Mouse (Mus musculus) heart, embryonic 10.5 days (tissue): ENCODE measurements around the gene Eaf1. TPM values are rescaled to one million over a fixed set of nuclear protein-coding genes. Genes with fewer than 3 reads are reported as not detected.
A peak's percentile ranks its signal among the peaks of the same experiment; 100 is the strongest.

ENCODE experiments used
- DNase-seq: peaks from one replicate; pipeline ENCODE4 v3.0.0-alpha.2; 2017; ENCODE audit warnings: low spot score
- H3K27ac ChIP-seq: fragments of 300-500 bp; sonication (generic); 2 replicates; pipeline ENCODE4 v1.5.1; 2016; ENCODE audit warnings: mild to moderate bottlenecking
- H3K27me3 ChIP-seq: fragments of 300-500 bp; sonication (generic); 2 replicates; pipeline ENCODE4 v1.6.1; 2016; ENCODE audit warnings: mild to moderate bottlenecking; ENCODE audit not compliant: poor library complexity, insufficient read depth, severe bottlenecking
- H3K36me3 ChIP-seq: fragments of 300-500 bp; sonication (generic); 2 replicates; pipeline ENCODE4 v1.6.1; 2016; ENCODE audit warnings: mild to moderate bottlenecking, moderate library complexity
- H3K4me1 ChIP-seq: fragments of 300-500 bp; sonication (generic); 2 replicates; pipeline ENCODE4 v1.6.1; 2016; ENCODE audit warnings: mild to moderate bottlenecking
- H3K4me3 ChIP-seq: fragments of 300-500 bp; sonication (generic); 2 replicates; pipeline ENCODE4 v1.5.1; 2016; ENCODE audit warnings: mild to moderate bottlenecking, moderate library complexity
- H3K9me3 ChIP-seq: fragments of 300-500 bp; sonication (generic); 2 replicates; pipeline ENCODE4 v1.6.1; 2016; ENCODE audit warnings: mild to moderate bottlenecking, moderate library complexity
- whole genome bisulfite sequencing: fragments of 180-500 bp; shearing (Covaris S2); methylation state at CpG from one replicate; pipeline ENCODE4 v1.1.7; 2016; 5-methylcytosine and 5-hydroxymethylcytosine counted together
- polyA plus RNA-seq: library from polyadenylated mRNA; unstranded; fragments of >200 nt; fragmentation: Nextera tagmentation; extraction: Ambion mirVana; gene quantifications from 2 replicates; pipeline ENCODE4 v1.2.1, GENCODE M21; 2016

The Eaf1 gene
- polyA plus RNA-seq, 1 experiment from 2014 or later, result 25.7 TPM

DNA sequence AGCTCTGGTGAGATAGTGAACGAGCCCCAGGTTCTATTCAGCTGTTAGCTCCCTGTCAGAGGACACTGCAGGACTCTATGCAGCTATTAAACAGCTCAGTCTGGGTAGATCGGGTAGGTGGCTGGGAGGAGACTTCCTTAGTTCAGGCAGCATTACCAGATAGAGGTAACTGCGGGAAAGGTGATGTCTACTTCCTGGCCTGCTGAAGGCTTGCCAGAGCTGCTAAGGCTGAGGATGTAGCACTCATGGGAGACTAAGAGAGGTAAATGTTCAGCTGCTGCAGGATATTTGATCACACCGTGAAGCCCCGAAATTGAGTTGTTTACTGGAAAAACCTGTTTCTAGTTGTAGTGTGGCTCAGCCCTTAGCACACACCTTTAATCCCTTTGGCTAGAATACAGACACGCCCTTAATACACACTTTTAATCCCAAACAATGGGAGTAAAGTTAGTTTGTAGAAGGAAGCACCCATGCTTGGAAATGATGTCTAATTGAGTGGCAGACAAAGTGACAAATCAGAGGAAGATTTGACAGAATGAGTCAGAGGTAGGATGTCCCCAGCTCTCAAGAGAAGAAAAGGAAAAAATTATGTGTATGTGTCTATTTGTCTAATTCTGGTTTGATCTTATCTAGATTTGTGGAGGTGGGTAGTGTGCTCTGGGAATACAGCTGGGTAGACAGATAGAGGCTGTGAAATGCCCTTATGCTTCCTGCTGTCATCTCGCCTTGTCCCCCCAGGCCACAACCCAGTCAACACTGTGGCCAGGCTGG is 31.0 kb downstream of the Eaf1 start:
- H3K4me3 ChIP-seq, result no peak overlapping the region
- H3K4me1 ChIP-seq, result no peaks in the 10 kb centered on the region
- WGBS, result 66% methylated on average over 7 of the region's 7 CpGs
- no peak for DNase-seq
- H3K9me3 ChIP-seq, result no peaks in the 10 kb centered on the region
- 0 out of 2 replicates have a peak, but pooled peaks cover 4% of the 10 kb centered on the region for H3K27me3 ChIP-seq
- no peak overlapping the region; the same call in 1 of the 2 replicates for H3K27ac ChIP-seq
- H3K36me3 ChIP-seq, result peaks cover 3% of the 10 kb centered on the region; the same call in 1 of the 2 replicates

- no peak for DNase-seq
- peaks cover 2% of the 10 kb centered on the region; the same call in 1 of the 2 replicates for H3K36me3 ChIP-seq
- H3K9me3 ChIP-seq, result no peaks in the 10 kb centered on the region
- 0 out of 2 replicates have a peak, but pooled peaks cover 4% of the 10 kb centered on the region for H3K27me3 ChIP-seq
- no peak overlapping the region for H3K27ac ChIP-seq
- H3K4me1 ChIP-seq, result 0 out of 2 replicates have a peak, but pooled peaks cover 5% of the 10 kb centered on the region
- WGBS, result 77% methylated on average over 4 of the region's 4 CpGs
- H3K4me3 ChIP-seq, result no peak overlapping the region
These were observed 36.6 kb downstream of the Eaf1 start for GRCm38 (mm10) chr14:31530847-31531246.

GRCm38 (mm10) chr14:31531506-31532148 is 37.4 kb downstream of the Eaf1 start:
- Histone ChIP-seq H3K36me3 (no peaks in the 10 kb centered on the region), H3K9me3 (no peaks in the 10 kb centered on the region), H3K4me1 (0 out of 2 replicates have a peak, but pooled peaks cover 5% of the 10 kb centered on the region), H3K4me3 (no peak overlapping the region), H3K27ac (no peak overlapping the region), H3K27me3 (0 out of 2 replicates have a peak, but pooled peaks cover 4% of the 10 kb centered on the region)
- DNase-seq, result no peak
- WGBS, result 62% methylated on average over 12 of the region's 12 CpGs

GRCm38 (mm10) chr14:31532656-31533055 is 38.5 kb downstream of the Eaf1 start:
- no peak for DNase-seq
- Histone ChIP-seq H3K4me3 (no peak overlapping the region), H3K4me1 (0 out of 2 replicates have a peak, but pooled peaks cover 5% of the 10 kb centered on the region), H3K27ac (0 out of 2 replicates have a peak overlapping the region, but pooled peaks have one; percentile 6), H3K36me3 (no peaks in the 10 kb centered on the region), H3K9me3 (no peaks in the 10 kb centered on the region), H3K27me3 (0 out of 2 replicates have a peak, but pooled peaks cover 3% of the 10 kb centered on the region)
- WGBS, result 66% methylated on average over 3 of the region's 3 CpGs

DNA sequence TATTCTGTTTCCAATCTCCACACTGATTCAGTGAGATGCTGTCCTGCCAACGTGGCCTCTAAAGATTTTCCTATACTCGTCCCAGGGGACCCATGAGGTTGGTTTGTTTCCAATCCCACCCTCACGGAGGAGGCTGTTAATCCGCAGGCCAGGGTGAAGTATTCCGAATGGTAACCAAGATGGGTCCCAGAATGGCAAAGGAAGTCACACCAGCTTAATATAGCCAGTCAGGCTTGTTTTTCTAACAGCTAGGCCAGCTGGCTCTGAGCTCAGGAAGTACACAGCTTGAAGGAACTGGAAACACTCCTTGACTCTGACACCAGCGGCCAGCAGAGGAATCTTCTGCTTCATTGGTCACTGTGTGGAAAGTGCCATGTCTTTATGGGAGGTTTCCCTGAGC is 43.1 kb downstream of the Eaf1 start:
- H3K4me3 ChIP-seq, result no peak overlapping the region
- no peaks in the 10 kb centered on the region for H3K27me3 ChIP-seq
- no peak overlapping the region for H3K27ac ChIP-seq
- H3K36me3 ChIP-seq, result no peaks in the 10 kb centered on the region
- DNase-seq, result no peak
- H3K9me3 ChIP-seq, result no peaks in the 10 kb centered on the region
- 70% methylated on average over 6 of the region's 6 CpGs for WGBS
- peaks cover 7% of the 10 kb centered on the region for H3K4me1 ChIP-seq

- Histone ChIP-seq H3K4me3 (0 out of 2 replicates have a peak overlapping the region, but pooled peaks have one; percentile 8), H3K27ac (no peak overlapping the region), H3K27me3 (no peaks in the 10 kb centered on the region), H3K36me3 (peaks cover 5% of the 10 kb centered on the region; the same call in 1 of the 2 replicates), H3K9me3 (no peaks in the 10 kb centered on the region), H3K4me1 (peaks cover 17% of the 10 kb centered on the region)
- DNase-seq, result no peak
- WGBS, result 77% methylated on average over 11 of the region's 11 CpGs
These were observed 49.8 kb downstream of the Eaf1 start for GRCm38 (mm10) chr14:31543885-31544442.

- no peak overlapping the region for H3K27ac ChIP-seq
- H3K4me3 ChIP-seq, result no peak overlapping the region
- H3K36me3 ChIP-seq, result 0 out of 2 replicates have a peak, but pooled peaks cover 2% of the 10 kb centered on the region
- H3K9me3 ChIP-seq, result no peaks in the 10 kb centered on the region
- DNase-seq, result no peak
- peaks cover 34% of the 10 kb centered on the region for H3K4me1 ChIP-seq
- H3K27me3 ChIP-seq, result no peaks in the 10 kb centered on the region
- 89% methylated on average over 7 of the region's 7 CpGs for WGBS
These were observed 60.8 kb downstream of the Eaf1 start for GRCm38 (mm10) chr14:31555021-31555420.

DNA sequence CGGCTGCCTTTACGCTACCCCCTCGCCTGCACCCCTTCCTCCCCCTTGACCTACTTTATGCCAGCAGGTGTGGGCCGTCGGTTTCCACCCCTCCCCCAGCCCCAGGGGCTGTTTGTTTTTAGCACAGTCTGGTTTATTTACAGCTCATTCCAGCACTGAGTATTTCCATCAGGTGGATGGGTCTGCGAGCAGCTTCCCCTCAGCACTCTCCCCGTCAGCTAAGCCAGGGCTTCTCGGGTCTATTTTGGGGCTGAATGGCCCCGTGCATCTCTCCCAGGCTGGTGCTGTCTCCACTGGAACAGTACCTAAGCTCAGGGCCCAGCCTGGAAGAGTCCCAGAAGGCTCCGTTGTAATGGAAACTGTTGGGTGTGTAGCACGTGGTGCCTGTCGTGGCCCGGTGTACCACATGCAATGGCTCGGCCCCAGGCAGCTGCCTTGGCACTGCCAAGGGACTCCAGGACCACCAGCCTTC is 61.8 kb downstream of the Eaf1 start:
- H3K27ac ChIP-seq, result 0 out of 2 replicates have a peak overlapping the region, but pooled peaks have one; percentile 31
- H3K27me3 ChIP-seq, result no peaks in the 10 kb centered on the region
- H3K36me3 ChIP-seq, result 0 out of 2 replicates have a peak, but pooled peaks cover 2% of the 10 kb centered on the region
- H3K9me3 ChIP-seq, result no peaks in the 10 kb centered on the region
- 52% methylated on average over 14 of the region's 14 CpGs for WGBS
- DNase-seq, result no peak
- H3K4me1 ChIP-seq, result peaks cover 44% of the 10 kb centered on the region
- H3K4me3 ChIP-seq, result no peak overlapping the region

DNA sequence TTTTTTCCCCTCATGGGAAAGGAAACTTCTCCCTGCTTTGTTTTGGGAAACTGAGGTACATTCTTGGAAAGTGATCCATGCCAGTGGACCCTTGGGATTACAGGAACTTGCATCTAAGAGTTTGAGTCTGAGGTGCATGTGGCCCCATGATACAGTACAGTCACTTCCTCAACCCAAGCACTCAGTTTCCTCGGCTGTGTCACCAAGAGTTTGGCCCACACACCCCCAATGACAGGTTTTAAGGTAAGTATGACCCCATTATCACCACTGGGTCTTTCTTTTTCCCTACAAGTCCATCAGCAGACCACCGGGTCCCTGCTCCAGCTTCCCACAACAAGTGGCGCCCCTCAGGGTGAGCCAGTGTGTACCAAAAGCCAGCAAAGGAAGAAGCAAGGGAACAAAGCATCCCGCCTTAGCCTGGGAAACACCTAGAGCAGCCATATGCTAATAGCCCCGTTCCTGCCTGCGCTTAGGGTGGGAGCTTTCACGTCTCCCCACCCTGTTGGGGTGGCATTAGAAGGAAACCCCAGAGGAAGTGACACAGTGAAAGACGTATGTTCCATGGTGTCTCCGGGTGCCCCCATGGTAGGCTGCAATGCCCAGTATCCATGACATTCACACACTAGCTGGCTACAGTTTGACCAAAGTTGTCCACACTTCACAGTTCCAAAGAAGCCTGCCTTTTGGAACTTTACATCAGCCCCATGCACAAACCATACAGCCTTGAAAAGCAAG is 62.5 kb downstream of the Eaf1 start:
- Histone ChIP-seq H3K27ac (0 out of 2 replicates have a peak overlapping the region, but pooled peaks have one; percentile 23), H3K9me3 (no peaks in the 10 kb centered on the region), H3K36me3 (0 out of 2 replicates have a peak, but pooled peaks cover 2% of the 10 kb centered on the region), H3K27me3 (no peaks in the 10 kb centered on the region), H3K4me3 (no peak overlapping the region), H3K4me1 (peaks cover 49% of the 10 kb centered on the region)
- 83% methylated on average over 9 of the region's 9 CpGs for WGBS
- no peak for DNase-seq

- no peak overlapping the region for H3K4me3 ChIP-seq
- H3K9me3 ChIP-seq, result no peaks in the 10 kb centered on the region
- 83% methylated on average over 8 of the region's 8 CpGs for WGBS
- peaks cover 44% of the 10 kb centered on the region for H3K4me1 ChIP-seq
- DNase-seq, result no peak
- H3K27ac ChIP-seq, result no peak overlapping the region
- H3K36me3 ChIP-seq, result 0 out of 2 replicates have a peak, but pooled peaks cover 2% of the 10 kb centered on the region
- H3K27me3 ChIP-seq, result no peaks in the 10 kb centered on the region
These were observed 63.1 kb downstream of the Eaf1 start for GRCm38 (mm10) chr14:31557273-31557672.

GRCm38 (mm10) chr14:31557784-31558183 is 63.6 kb downstream of the Eaf1 start:
- no peak for DNase-seq
- H3K9me3 ChIP-seq, result no peaks in the 10 kb centered on the region
- H3K4me1 ChIP-seq, result peaks cover 42% of the 10 kb centered on the region
- H3K36me3 ChIP-seq, result no peaks in the 10 kb centered on the region
- H3K4me3 ChIP-seq, result no peak overlapping the region
- WGBS, result 77% methylated on average over 9 of the region's 9 CpGs
- H3K27ac ChIP-seq, result peak overlapping the region; percentile 30; the same call in 1 of the 2 replicates
- H3K27me3 ChIP-seq, result no peaks in the 10 kb centered on the region

DNA sequence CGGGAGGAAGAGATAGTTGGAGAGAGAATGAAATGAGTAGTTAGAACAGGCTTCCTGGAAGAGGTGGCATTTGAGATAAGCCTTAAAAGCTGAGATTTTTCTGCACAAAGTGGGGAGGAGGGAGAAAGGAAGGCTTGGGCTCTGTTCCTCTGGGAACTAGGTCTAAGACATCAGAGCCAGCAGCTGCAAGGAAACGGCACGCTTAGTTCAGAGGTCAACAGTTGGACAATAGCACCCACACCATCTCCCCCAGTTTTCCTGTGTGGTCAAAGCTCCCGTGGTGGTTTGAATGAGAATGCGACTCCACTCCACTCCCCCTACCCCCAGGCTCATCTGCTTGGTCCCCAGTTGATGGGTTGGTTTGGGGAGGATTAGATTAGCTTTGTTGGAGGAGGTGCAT is 65.0 kb downstream of the Eaf1 start:
- Histone ChIP-seq H3K4me1 (peaks cover 48% of the 10 kb centered on the region), H3K27me3 (no peaks in the 10 kb centered on the region)
- DNase-seq, result no peak

More for the DNA sequence above, 65.0 kb downstream of the Eaf1 start:
- Histone ChIP-seq H3K4me3 (no peak overlapping the region), H3K9me3 (no peaks in the 10 kb centered on the region), H3K36me3 (no peaks in the 10 kb centered on the region), H3K27ac (no peak overlapping the region)
- WGBS, result 47% methylated on average over 5 of the region's 5 CpGs
